Mouse (Mus musculus) myocyte (in vitro differentiated cells): ENCODE measurements around the gene Lhfpl3. TPM values are rescaled to one million over a fixed set of nuclear protein-coding genes. Genes with fewer than 3 reads are reported as not detected.

ENCODE experiments used
- H3K27me3 ChIP-seq: one replicate; pipeline ENCODE4 v1.6.1; 2011; ENCODE audit not compliant: control insufficient read depth, insufficient read depth, insufficient read length
- H3K36me3 ChIP-seq: one replicate; pipeline ENCODE4 v1.6.1; 2011; ENCODE audit not compliant: control insufficient read depth, insufficient read depth
- H3K4me2 ChIP-seq: one replicate; pipeline ENCODE4 v1.6.1; 2011; ENCODE audit warnings: low read depth, control low read depth
- H3K4me3 ChIP-seq: one replicate; pipeline ENCODE4 v1.5.1; 2011; ENCODE audit warnings: mild to moderate bottlenecking, control low read depth, moderate library complexity
- H3K79me2 ChIP-seq: one replicate; pipeline ENCODE4 v1.6.1; 2011; ENCODE audit not compliant: control insufficient read depth, insufficient read depth
- H3ac ChIP-seq: one replicate; pipeline ENCODE4 v1.6.1; 2011; ENCODE audit not compliant: control insufficient read depth, insufficient read length
- CEBPB ChIP-seq: IDR thresholded peaks from 2 replicates; pipeline ENCODE4 v1.6.1; 2011; ENCODE audit warnings: mild to moderate bottlenecking, moderate library complexity; ENCODE audit not compliant: poor library complexity, insufficient read depth, severe bottlenecking
- E2F4 ChIP-seq: IDR thresholded peaks from one replicate; pipeline ENCODE4 v1.6.1; 2011; ENCODE audit warnings: mild to moderate bottlenecking, control low read depth, moderate library complexity; ENCODE audit not compliant: insufficient read depth
- MAX ChIP-seq: IDR thresholded peaks from one replicate; pipeline ENCODE4 v1.6.1; 2011; ENCODE audit warnings: low read depth, mild to moderate bottlenecking, control low read depth
- MYOD1 ChIP-seq, 3 experiments: IDR thresholded peaks; one replicate each; pipeline ENCODE4 v1.6.1; 2011; ENCODE audit warnings: control low read depth in 2 of 3, low read depth in 2 of 3, mild to moderate bottlenecking in 2 of 3, moderate library complexity in 1 of 3; ENCODE audit not compliant: insufficient read length in 2 of 3, control insufficient read depth in 1 of 3
- MYOG ChIP-seq, 3 experiments: IDR thresholded peaks; one replicate each; pipeline ENCODE4 v1.6.1; 2011; ENCODE audit warnings: control low read depth in 2 of 3, low read depth in 2 of 3, mild to moderate bottlenecking in 2 of 3; ENCODE audit not compliant: insufficient read length in 2 of 3, control insufficient read depth in 1 of 3, insufficient read depth in 1 of 3
- POLR2A ChIP-seq: IDR thresholded peaks from one replicate; pipeline ENCODE4 v1.6.1; 2011; ENCODE audit warnings: low read depth, mild to moderate bottlenecking, control low read depth, moderate library complexity; ENCODE audit not compliant: insufficient read length
- POLR2AphosphoS2 ChIP-seq: IDR thresholded peaks from one replicate; pipeline ENCODE4 v1.6.1; 2011; ENCODE audit warnings: low read depth, control low read depth; ENCODE audit not compliant: insufficient read length
- REST ChIP-seq: IDR thresholded peaks from one replicate; pipeline ENCODE4 v1.6.1; 2011; ENCODE audit warnings: mild to moderate bottlenecking, control low read depth, moderate library complexity; ENCODE audit not compliant: insufficient read depth, insufficient read length
- SRF ChIP-seq: IDR thresholded peaks from one replicate; pipeline ENCODE4 v1.6.1; 2011; ENCODE audit warnings: low read depth; ENCODE audit not compliant: control insufficient read depth, insufficient read length
- TCF12 ChIP-seq: IDR thresholded peaks from one replicate; pipeline ENCODE4 v1.6.1; 2011; ENCODE audit warnings: mild to moderate bottlenecking, control low read depth; ENCODE audit not compliant: poor library complexity, insufficient read depth, severe bottlenecking
- TCF3 ChIP-seq: IDR thresholded peaks from one replicate; pipeline ENCODE4 v1.6.1; 2011; ENCODE audit warnings: low read depth, control low read depth; ENCODE audit not compliant: insufficient read length
- USF1 ChIP-seq: IDR thresholded peaks from one replicate; pipeline ENCODE4 v1.6.1; 2011; ENCODE audit warnings: low read depth, mild to moderate bottlenecking, control low read depth, moderate library complexity
- polyA plus RNA-seq: library from polyadenylated mRNA; unstranded; fragments of >200 nt; fragmentation: generic; extraction: Trizol; gene quantifications from one replicate; pipeline ENCODE4 v1.2.1, GENCODE M21; 2012; ENCODE audit warnings: missing spikeins

Gene Lhfpl3
- polyA plus RNA-seq, 1 experiment = 0.01 TPM

DNA sequence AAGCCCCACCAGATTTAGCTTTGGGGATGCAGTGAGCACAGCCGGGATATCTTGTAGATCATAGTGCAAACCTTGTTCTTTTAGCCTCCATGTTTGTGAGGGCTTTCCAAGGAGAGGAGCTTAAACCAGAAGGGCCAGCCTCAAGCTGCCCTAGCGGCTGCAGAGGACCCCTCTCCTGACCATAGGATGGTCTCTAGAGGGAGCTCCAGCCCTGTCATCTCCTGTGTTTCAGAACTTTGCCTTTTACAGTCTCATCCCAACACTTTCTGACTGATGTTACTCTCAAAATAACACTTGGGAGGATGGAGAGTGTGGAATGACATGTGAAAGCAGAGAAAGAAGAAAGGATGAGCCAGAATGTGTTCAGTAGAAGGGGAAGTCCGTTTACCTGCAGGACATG, 11.4 kb downstream of the Lhfpl3 start:
- TF ChIP-seq REST (no peak), MYOG (IDR thresholded peaks at IDR 0.05; ENCODE audit: control insufficient read depth in 1 of 3, insufficient read depth in 1 of 3, insufficient read length in 2 of 3, low read depth in 2 of 3) (no peak), SRF (no peak), MYOD1 (IDR thresholded peaks at IDR 0.05; ENCODE audit: control insufficient read depth in 1 of 3, insufficient read length in 2 of 3, low read depth in 2 of 3) (no peak), POLR2AphosphoS2 (no peak), CEBPB (no peak), TCF3 (no peak), E2F4 (no peak), USF1 (no peak), POLR2A (no peak), TCF12 (no peak), MAX (no peak)
- Histone ChIP-seq H3K4me3 (no peak overlapping the region), H3ac (no peak overlapping the region), H3K4me2 (no peak overlapping the region), H3K27me3 (no peaks in the 10 kb centered on the region), H3K36me3 (no peaks in the 10 kb centered on the region), H3K79me2 (no peaks in the 10 kb centered on the region)

DNA sequence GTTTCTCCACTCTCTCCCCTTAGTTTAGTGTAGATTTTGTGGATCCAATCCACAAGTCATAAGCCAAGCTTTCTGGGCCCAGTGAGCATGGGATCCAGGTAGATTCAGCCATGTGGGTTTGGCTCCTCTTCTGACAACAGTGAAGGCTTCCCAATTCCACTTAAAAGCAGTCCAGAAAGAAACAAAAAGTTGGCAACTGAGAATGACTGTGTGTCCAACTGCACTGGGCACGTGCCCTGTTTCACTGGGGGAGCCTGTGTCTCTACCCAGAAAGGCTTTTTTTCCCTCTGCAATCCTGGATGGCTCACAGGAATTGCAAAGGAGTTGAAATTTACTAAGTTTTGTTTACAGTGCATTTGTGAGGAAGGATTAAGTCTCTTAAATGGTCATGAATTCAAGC, 24.9 kb downstream of the Lhfpl3 start:
- H3K36me3 ChIP-seq = no peaks in the 10 kb centered on the region
- no peak overlapping the region for H3K4me3 ChIP-seq
- no peak overlapping the region for H3K4me2 ChIP-seq
- no peaks in the 10 kb centered on the region for H3K27me3 ChIP-seq
- H3K79me2 ChIP-seq = no peaks in the 10 kb centered on the region
- H3ac ChIP-seq = no peak overlapping the region
- TF ChIP-seq USF1 (no peak), SRF (no peak), MYOG (IDR thresholded peaks at IDR 0.05; ENCODE audit: control insufficient read depth in 1 of 3, insufficient read depth in 1 of 3, insufficient read length in 2 of 3, low read depth in 2 of 3) (no peak), REST (no peak), TCF3 (no peak), TCF12 (no peak), POLR2AphosphoS2 (no peak), POLR2A (no peak), MYOD1 (IDR thresholded peaks at IDR 0.05; ENCODE audit: control insufficient read depth in 1 of 3, insufficient read length in 2 of 3, low read depth in 2 of 3) (no peak), CEBPB (no peak), MAX (no peak), E2F4 (no peak)

DNA sequence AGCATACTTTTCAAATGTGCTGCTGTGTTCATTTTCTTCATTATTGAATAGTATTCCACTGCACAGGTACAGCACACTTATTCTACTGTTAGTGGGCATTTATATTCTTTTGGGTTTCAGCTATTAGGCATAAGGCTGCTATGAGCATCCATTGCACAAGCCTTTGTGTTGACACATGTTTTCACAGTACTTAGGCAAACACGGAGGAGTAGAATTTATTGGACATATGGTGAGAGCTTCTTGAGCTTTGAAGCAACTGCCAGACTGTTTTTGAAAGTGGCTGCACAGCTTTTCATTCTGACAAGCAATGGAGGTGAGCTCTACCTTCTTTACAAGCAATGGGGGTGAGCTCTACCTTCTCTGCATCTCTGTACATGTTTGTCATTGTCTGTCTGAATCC, 49.5 kb downstream of the Lhfpl3 start:
- Histone ChIP-seq H3ac (no peak overlapping the region), H3K4me3 (no peak overlapping the region), H3K4me2 (no peak overlapping the region), H3K27me3 (no peaks in the 10 kb centered on the region), H3K79me2 (no peaks in the 10 kb centered on the region), H3K36me3 (no peaks in the 10 kb centered on the region)
- no peak for TF ChIP-seq REST
- no peak for TF ChIP-seq CEBPB

DNA sequence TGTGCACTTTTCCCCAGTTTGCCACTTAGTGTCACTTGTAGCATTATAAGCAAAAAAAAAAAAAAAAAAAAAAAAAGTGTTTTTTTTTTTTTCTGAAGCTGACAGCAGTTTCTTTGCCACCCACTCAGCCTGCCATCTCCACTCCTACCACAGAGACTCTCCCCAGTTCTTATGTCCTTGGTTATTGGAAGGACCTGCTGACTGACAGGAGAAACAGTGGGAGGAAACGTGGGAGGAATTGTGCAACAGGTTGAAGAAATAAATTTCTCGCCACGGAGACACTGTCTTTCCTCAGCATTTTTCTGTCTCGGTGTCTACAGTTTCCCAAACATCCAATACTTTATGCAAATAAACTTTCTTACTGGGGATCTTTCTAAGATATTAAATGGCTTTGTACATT, 67.6 kb downstream of the Lhfpl3 start:
- H3ac ChIP-seq = no peak overlapping the region
- no peak overlapping the region for H3K4me2 ChIP-seq
- H3K79me2 ChIP-seq = no peaks in the 10 kb centered on the region
- H3K36me3 ChIP-seq = no peaks in the 10 kb centered on the region
- H3K27me3 ChIP-seq = no peaks in the 10 kb centered on the region
- TF ChIP-seq TCF3 = no peak
- TF ChIP-seq TCF12 = no peak
- TF ChIP-seq REST = no peak
- no peak for TF ChIP-seq MYOD1 (IDR thresholded peaks at IDR 0.05; ENCODE audit: control insufficient read depth in 1 of 3, insufficient read length in 2 of 3, low read depth in 2 of 3)
- no peak for TF ChIP-seq SRF
- TF ChIP-seq MAX = no peak
- no peak for TF ChIP-seq POLR2AphosphoS2
- TF ChIP-seq MYOG (IDR thresholded peaks at IDR 0.05; ENCODE audit: control insufficient read depth in 1 of 3, insufficient read depth in 1 of 3, insufficient read length in 2 of 3, low read depth in 2 of 3) = no peak
- no peak for TF ChIP-seq USF1
- no peak for TF ChIP-seq POLR2A
- TF ChIP-seq E2F4 = no peak
- TF ChIP-seq CEBPB = no peak
- no peak overlapping the region for H3K4me3 ChIP-seq

DNA sequence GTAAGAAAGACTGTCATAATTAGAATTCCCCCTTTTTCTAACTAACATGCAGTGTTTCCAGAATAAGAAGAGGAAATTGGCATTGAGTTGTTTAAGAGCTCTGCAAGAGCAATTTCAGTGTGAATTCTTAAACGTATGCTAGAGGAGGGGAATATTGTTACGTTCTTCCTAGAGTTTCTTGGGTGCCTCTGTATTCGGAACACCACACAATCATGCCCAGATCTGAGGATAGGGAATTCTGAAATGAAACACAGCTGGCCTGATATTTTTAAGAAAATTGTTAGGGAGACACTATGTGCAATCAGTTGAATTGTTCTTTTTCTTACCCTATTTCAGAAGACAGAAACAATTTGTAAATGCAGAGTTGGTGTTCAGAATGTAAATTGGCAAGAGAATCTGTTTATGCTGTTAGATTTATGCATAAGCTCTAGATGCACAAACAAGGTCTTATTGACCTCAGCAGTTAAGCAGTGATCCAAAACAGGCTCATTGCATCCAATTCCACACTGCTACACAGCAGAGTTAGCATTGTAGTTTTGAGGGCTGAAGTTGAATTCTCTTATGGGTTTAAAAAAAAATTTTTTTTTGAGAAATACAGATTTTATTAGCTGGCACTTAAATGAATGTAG, 84.1 kb downstream of the Lhfpl3 start:
- H3K4me2 ChIP-seq = no peak overlapping the region
- no peak overlapping the region for H3ac ChIP-seq
- no peaks in the 10 kb centered on the region for H3K36me3 ChIP-seq
- no peak overlapping the region for H3K4me3 ChIP-seq
- no peaks in the 10 kb centered on the region for H3K79me2 ChIP-seq
- no peaks in the 10 kb centered on the region for H3K27me3 ChIP-seq
- TF ChIP-seq SRF (no peak), POLR2A (no peak), REST (no peak), MYOD1 (IDR thresholded peaks at IDR 0.05; ENCODE audit: control insufficient read depth in 1 of 3, insufficient read length in 2 of 3, low read depth in 2 of 3) (no peak), MAX (no peak)
